Mouse (Mus musculus): Measurements from ENCODE around the gene Enpp5.

DNA sequence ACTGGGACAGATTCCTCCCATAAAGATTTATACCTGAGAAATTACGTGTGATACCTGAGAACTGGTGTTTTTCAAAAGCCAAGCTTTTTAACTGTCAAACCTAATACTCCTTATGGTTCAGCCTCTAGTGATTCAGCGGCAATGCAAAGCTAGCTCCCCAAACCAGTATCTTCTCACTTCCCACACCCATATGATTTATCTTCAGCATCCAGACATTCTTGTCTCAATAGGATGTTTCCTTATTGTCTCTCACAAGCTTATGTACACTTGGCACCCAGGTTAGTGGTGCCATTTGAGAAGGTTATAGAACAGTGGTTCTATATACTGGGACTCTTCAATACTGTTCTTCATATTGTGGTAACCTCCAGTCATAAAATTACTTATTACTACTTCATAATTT lies 39.1 kb downstream of the Enpp5 start:
- TF ChIP-seq CTCF (conservative IDR thresholded peaks at IDR 0.05 in 1 of 2, IDR thresholded peaks at IDR 0.05 in 1 of 2; ENCODE audit: low read depth in 2 of 2, low read length in 2 of 2) (no peak), POLR2A (IDR thresholded peaks at IDR 0.05; ENCODE audit: low read depth, low read length) (no peak), KAT2A (IDR thresholded peaks at IDR 0.05; ENCODE audit: insufficient replicate concordance, low read length) (no peak), CHD2 (IDR thresholded peaks at IDR 0.05; ENCODE audit: low read length) (no peak)
